Mouse (Mus musculus) liver, adult (tissue): ENCODE results near the gene Cdc42.

ENCODE experiments used
- GATA4 ChIP-seq: IDR thresholded peaks from 2 replicates; pipeline ENCODE4 v1.6.1; 2014; ENCODE audit warnings: mild to moderate bottlenecking, low read length; ENCODE audit not compliant: insufficient replicate concordance

The Cdc42 gene

DNA sequence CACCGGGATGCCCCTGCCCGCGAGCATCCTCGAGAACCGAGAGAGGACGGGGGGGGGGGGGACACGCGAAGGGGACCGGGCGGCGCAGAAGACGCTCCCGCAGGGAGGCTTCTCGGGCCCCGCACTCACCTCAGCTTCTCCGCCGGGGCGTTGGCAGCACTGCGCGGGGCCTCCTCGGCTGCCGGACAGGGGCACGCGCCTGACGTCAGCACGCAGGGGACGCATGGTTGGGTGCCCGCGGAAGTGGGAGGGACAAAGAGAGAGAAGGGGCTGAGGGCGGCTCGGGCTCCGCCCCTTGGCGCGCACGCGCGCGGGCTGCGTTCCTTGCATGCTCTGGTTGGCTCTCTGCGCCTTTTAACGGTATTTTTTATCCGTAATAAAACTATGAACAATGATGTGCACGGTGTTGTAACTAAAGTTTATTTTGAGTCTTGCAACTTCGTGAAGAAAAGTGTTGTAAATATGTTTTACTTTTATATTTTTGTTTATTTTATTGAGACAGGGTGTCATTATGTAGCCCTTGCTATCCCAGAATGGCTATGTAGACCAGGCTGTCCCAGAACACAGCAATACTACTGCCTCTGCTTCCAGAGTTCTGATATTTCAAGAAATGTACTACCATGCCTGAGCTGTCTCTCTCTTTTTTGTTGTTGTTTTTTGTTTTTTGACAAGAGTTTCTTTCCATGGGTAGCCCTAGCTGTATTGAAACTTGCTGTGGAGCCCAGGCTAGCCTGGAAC is at the start of gene Cdc42:
TSS of gene Cdc42 (minus strand) at position 204 of the 738 bp plus-strand sequence.
- peak; percentile 34; the same call in 1 of the 2 replicates for TF ChIP-seq GATA4

DNA sequence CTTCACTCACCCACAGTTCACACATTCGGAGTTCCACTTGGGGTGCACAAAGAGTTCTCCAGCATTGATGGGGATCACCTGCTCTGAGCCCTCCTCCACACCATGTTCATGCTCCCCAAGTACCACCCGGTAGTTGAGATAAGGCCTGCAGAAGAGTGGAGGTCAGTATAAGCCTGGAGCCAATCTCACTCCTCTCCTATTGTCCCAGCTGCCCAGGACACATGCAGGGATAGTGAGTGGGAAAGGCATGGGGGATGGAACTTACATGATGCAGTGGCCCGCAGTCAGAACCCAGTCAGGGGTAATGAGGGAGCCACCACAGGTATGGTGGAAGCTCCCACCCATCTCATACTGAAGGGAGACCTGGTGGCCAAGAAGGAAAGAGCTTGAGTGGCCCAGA is 48.1 kb upstream of the Cdc42 start:
- TF ChIP-seq GATA4: no peak

DNA sequence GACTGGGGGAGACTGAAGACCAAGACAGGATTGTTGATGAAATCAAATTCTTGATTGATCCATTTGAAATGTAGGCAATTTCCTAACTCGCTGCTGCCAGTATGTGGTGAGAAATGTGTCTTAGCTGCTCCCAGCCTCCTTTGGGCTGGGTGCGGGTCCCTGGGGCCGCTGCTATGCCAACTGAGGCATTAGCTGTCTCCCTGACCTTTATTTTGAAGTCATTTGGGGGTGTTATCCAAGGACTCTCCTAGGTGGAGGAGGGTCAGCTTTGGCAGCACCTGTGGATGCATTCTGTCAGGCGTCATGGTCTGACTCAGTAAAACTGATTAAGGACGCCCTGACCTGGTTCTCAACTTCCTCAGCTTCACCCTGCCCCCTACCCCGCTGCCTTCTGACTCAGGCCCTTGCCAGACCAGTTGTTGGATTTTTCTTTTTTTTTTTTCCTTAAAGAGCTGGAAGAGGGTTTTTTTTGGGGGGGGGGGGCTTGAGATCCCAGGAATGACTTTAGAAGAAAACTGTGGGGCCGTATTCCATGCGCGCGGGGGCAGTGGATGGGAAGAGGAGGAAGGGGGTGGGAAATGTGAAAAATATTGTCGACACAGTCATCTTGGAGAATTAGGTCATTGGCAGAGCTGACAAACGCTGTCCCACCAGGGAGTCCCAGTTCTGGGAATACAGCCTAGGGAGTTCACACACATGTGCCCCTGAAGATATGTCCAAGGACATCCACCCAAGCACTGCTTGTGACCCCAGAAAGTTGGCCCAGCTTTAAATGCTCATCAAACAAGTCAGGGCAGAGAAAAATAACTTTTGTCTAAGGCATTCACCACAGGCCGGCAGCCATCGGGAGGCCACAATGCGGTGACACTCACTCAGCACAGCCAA is 39.4 kb upstream of the Cdc42 start:
- no peak for TF ChIP-seq GATA4

DNA sequence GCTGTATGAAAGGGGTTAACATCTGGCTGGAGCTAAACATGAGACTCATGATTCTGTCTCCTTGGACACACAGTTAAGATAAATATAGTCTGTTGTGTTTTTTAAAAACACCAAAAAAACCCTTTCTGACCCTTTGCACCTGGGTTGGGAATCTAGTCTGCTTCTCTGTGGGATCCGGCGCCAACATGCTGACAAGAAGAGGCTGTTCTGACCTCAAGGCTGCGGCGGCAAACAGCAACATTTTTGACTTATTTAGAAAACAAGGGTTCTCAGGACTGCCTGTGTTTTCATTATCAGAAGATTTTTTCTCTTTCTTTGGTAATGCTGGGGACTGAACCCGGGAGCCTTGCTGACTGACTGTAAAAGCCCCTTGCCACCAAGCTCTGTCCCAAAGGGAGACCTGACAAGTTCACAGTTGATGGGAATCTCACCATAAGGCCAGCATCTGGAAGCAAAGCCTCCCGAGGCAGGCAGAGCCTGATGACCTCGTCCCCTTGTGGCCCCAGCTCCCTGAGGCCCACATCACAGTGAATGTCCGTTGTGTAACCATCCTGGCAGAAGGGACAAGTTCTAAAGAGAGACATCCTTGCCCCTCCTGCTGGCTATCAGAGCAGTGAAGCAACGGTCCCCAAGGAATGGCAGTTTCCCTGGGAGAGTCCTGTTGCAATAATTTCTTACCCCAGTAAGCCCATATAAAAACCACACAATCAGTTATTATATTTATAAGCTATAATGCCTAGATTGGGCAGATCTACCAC is 36.0 kb upstream of the Cdc42 start:
- no peak for TF ChIP-seq GATA4

GRCm38 (mm10) chr4:137392874-137393273 is 35.4 kb upstream of the Cdc42 start:
- no peak for TF ChIP-seq GATA4

GRCm38 (mm10) chr4:137391287-137391686 is 33.8 kb upstream of the Cdc42 start:
- TF ChIP-seq GATA4: no peak

GRCm38 (mm10) chr4:137390196-137390595 is 32.7 kb upstream of the Cdc42 start:
- no peak for TF ChIP-seq GATA4

GRCm38 (mm10) chr4:137388983-137389382 is 31.5 kb upstream of the Cdc42 start:
- no peak for TF ChIP-seq GATA4

DNA sequence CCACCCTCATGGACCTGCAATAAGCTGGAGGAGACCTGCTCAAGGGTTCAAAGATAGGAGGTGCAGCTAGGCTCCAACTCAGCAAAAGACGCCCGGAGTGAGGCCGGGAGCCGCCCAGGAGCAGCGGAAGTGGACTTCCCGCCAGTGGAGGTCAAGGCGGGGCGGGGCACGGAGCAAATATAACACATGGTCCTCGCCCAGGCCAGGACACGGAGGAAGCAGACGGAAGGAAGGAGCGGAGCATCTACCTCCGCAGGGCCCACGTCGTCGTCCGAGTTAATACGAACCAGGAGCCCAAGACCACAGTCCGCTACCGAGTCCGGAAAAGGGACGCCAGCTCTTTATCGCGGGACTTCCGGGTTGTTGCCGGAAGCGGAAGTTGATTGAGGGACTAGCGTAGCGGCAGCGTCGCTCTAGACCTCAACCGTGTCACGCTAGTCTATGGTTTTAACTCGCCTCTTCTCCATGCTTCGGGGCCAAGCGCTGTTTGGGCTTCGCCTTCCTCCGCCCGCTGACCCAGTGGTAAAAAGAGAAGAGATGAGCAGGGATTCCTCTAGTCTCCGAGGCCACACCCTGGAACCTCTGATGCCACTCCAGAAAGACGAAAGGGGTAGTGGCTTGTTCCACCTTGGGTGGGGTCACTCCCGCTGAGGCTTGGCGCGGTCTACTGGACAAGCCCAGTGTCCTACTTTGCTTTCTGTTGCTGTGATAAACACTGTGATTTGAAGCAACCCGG is 30.7 kb upstream of the Cdc42 start:
- TF ChIP-seq GATA4: peak; percentile 82; the same call in 1 of the 2 replicates

- no peak for TF ChIP-seq GATA4
These were observed 30.1 kb upstream of the Cdc42 start for GRCm38 (mm10) chr4:137387482-137388058.

- TF ChIP-seq GATA4: no peak
These were observed 23.4 kb upstream of the Cdc42 start for GRCm38 (mm10) chr4:137380702-137381605.

DNA sequence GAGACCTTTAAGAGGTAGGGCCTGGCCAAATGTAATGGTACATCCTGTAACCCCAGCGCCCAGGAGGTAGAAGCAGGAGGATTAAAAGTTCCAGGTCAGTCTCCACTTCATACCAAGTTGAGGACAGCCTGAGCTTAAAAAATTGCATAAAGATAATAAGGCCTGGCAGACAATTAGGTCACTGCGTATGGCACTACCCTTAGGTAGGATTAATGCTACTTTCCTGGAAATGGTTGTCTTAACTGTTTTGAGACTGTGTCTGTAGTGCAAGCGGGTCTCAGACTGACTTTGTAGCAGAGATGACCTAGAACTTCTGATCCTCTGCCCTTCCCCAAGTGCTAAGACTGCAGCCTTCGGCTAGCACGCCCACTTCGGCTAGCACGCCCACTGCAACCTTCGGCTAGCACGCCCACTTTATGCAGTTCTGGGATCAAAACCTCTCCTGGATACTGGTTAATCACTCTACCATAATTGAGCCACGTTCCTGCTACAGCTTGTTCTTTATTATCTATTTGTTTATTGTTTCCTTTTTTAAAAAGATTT is 22.3 kb upstream of the Cdc42 start:
- no peak for TF ChIP-seq GATA4

GRCm38 (mm10) chr4:137379085-137379484 is 21.6 kb upstream of the Cdc42 start:
- no peak for TF ChIP-seq GATA4

DNA sequence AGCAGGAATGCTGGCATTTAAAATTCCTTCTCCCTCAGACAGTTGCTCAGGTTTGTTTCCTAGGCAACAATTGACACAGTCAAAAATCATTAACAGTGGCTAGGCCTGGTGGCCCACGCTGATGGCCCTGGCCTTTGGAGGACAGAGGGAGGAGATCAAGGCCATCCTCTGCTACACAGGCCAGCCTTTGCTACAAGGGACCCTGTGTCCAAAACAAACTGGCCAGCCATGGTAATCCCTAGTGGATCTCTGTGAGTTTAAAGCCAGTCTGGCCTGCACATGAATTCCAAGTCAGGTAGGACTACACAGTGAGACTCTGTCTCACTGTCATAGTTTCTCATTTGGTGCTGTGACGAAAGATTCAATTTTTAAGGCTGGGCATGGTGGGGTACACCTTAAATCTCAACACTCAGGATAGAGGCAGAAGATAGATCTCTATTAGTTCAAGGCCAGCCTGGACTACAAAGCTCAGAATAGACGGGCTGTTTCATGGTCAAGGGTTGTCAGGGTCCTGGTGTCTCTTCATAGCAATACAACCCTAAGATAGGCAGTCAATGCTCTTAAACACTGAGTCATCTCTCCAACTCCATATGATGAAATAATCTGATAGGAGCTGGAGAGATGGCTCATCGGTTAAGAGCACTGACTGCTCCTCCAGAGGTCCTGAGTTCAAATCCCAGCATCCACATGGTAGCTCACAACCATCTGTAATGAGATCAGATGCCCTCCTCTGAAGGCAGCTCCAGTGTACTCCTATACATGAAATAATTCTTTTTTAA is 20.2 kb upstream of the Cdc42 start:
- no peak for TF ChIP-seq GATA4
